Mouse (Mus musculus) brain, embryonic 14.5 days (tissue): ENCODE results near the gene Eipr1.

Experiments
- CTCF ChIP-seq: fragments of 200-500 bp; IDR thresholded peaks from 2 replicates; pipeline ENCODE4 v1.5.1; 2012; ENCODE audit warnings: inconsistent platforms, mild to moderate bottlenecking, moderate library complexity, borderline replicate concordance; ENCODE audit not compliant: insufficient read depth, insufficient read length; ENCODE audit errors: extremely low read depth
- POLR2A ChIP-seq: fragments of 200-500 bp; IDR thresholded peaks from 2 replicates; pipeline ENCODE4 v1.6.1; 2012; ENCODE audit warnings: mild to moderate bottlenecking, inconsistent platforms, borderline replicate concordance; ENCODE audit not compliant: poor library complexity, insufficient read depth, insufficient read length, severe bottlenecking; ENCODE audit errors: extremely low read depth

- TF ChIP-seq POLR2A (no peak), CTCF (no peak)
Measured at GRCm38 (mm10) chr12:28708154-28708553, 43.4 kb upstream of the Eipr1 start.
